Mouse (Mus musculus): Measurements from ENCODE around the gene Gm37240. TPM values are rescaled to one million over a fixed set of nuclear protein-coding genes. Genes with fewer than 3 reads are reported as not detected.

Gm37240 gene
- total RNA-seq, 2 experiments from 2014 or later = 0.27 to 1.1 TPM

DNA sequence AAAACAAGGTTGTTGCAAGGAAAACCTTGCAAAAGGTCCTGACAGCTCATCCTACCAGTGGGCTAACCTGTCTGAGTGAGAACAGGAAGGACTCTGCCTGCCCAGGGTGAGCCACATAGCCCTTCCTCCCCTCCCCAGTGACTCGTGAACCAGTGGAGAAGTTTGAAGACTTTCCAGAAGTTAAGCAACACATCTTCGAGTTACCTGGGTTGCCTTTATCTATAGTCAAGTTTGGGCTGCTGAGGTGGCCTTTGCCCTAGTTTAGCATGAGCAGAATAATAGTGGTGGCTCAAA is 252.2 kb downstream of the Gm37240 start:
- no peak for DNase-seq (ENCODE audit: extremely low spot score in 1 of 2, low spot score in 2 of 2)
- no peak overlapping the region for H3K4me3 ChIP-seq
- peak overlapping the region; percentile 54 for H3K27ac ChIP-seq
- TF ChIP-seq CTCF (IDR thresholded peaks at IDR 0.05) = no peak
- intact Hi-C loops (cut with DNase I) = loop anchor here (10.0 kb wide), 2 partner anchors 110 to 270 kb away; no protein-coding TSS in a partner anchor

DNA sequence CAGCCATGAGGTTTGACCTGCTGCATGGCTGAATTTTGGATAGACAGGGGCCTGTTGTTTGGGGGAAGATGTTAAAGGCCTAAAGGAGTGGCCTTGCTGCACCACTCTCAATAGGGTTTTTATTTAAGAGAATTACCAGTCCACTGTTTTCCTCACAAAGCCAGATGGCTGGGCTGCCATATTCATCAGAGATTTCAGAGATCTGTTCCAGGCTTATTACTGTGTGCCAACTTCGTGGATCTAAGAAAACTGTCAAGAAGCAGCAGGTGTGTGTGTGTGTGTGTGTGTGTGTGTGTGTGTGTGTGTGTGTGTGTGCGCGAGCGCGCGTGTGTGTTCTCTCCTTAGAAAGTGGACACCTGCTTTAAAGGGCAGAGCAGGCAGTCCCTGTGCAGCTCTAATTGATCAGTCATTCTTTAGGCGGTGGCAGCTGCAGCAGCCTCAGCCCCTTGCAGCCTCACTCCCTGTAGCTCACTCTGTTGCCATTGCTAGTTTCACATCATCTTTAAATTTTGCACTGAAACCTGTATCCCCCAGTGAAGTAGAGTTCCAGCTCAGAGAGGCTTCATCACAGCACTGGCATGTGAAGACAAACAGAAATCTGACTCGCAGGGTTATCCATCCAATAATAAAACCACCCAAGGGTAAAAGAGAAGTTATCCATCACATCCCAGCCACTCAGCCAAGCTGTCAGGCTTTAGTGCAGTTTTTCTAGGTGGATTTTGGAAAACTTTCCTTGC is 252.8 kb downstream of the Gm37240 start:
- Histone ChIP-seq H3K4me3 (no peak overlapping the region), H3K27ac (peak overlapping the region; percentile 54)
- no peak for DNase-seq (ENCODE audit: extremely low spot score in 1 of 2, low spot score in 2 of 2)
- no peak for TF ChIP-seq CTCF (IDR thresholded peaks at IDR 0.05)
- intact Hi-C loops (cut with DNase I) = loop anchor here (10.0 kb wide), 2 partner anchors 110 to 270 kb away; no protein-coding TSS in a partner anchor

GRCm38 (mm10) chr3:85633733-85634132 is 253.6 kb downstream of the Gm37240 start:
- DNase-seq (ENCODE audit: extremely low spot score in 1 of 2, low spot score in 2 of 2) = no peak
- intact Hi-C loops (cut with DNase I) = loop anchor here (10.0 kb wide), 2 partner anchors 109 to 269 kb away; no protein-coding TSS in a partner anchor
- no peak for TF ChIP-seq CTCF (IDR thresholded peaks at IDR 0.05)
- peak overlapping the region; percentile 16; the same call in 1 of the 2 replicates for H3K27ac ChIP-seq
- H3K4me3 ChIP-seq = no peak overlapping the region

GRCm38 (mm10) chr3:85629895-85630510 is 257.3 kb downstream of the Gm37240 start:
- DNase-seq (ENCODE audit: extremely low spot score in 1 of 2, low spot score in 2 of 2) = no peak
- intact Hi-C loops (cut with DNase I) = loop anchor here (10.0 kb wide), 2 partner anchors 105 to 265 kb away; no protein-coding TSS in a partner anchor
- TF ChIP-seq CTCF (IDR thresholded peaks at IDR 0.05) = no peak
- H3K27ac ChIP-seq = peak overlapping the region; percentile 71
- no peak overlapping the region for H3K4me3 ChIP-seq

GRCm38 (mm10) chr3:85619751-85620150 is 267.6 kb downstream of the Gm37240 start:
- intact Hi-C loops (cut with DNase I) = no loop called here
- no peak for TF ChIP-seq CTCF (IDR thresholded peaks at IDR 0.05)
- DNase-seq (ENCODE audit: extremely low spot score in 1 of 2, low spot score in 2 of 2) = no peak
- peak overlapping the region; percentile 70 for H3K27ac ChIP-seq
- no peak overlapping the region for H3K4me3 ChIP-seq

GRCm38 (mm10) chr3:85619345-85619744 is 268.0 kb downstream of the Gm37240 start:
- intact Hi-C loops (cut with DNase I) = no loop called here
- TF ChIP-seq CTCF (IDR thresholded peaks at IDR 0.05) = no peak
- Histone ChIP-seq H3K27ac (peak overlapping the region; percentile 70), H3K4me3 (no peak overlapping the region)
- DNase-seq (ENCODE audit: extremely low spot score in 1 of 2, low spot score in 2 of 2) = no peak

GRCm38 (mm10) chr3:85618885-85619284 is 268.4 kb downstream of the Gm37240 start:
- TF ChIP-seq CTCF (IDR thresholded peaks at IDR 0.05) = peak; percentile 48
- Histone ChIP-seq H3K4me3 (no peak overlapping the region), H3K27ac (peak overlapping the region; percentile 70)
- intact Hi-C loops (cut with DNase I) = no loop called here
- peak in 1 of 2 experiments; percentile 45 for DNase-seq (ENCODE audit: extremely low spot score in 1 of 2, low spot score in 2 of 2)

GRCm38 (mm10) chr3:85616389-85616788 is 270.9 kb downstream of the Gm37240 start:
- no peak overlapping the region for H3K27ac ChIP-seq
- TF ChIP-seq CTCF (IDR thresholded peaks at IDR 0.05) = no peak
- intact Hi-C loops (cut with DNase I) = no loop called here
- DNase-seq (ENCODE audit: extremely low spot score in 1 of 2, low spot score in 2 of 2) = no peak
- H3K4me3 ChIP-seq = no peak overlapping the region

- Histone ChIP-seq H3K4me3 (no peak overlapping the region), H3K27ac (0 out of 2 replicates have a peak overlapping the region, but pooled peaks have one; percentile 3)
- intact Hi-C loops (cut with DNase I) = no loop called here
- TF ChIP-seq CTCF (IDR thresholded peaks at IDR 0.05) = no peak
- DNase-seq (ENCODE audit: extremely low spot score in 1 of 2, low spot score in 2 of 2) = no peak
Measured at GRCm38 (mm10) chr3:85607753-85608152, 279.6 kb downstream of the Gm37240 start.

DNA sequence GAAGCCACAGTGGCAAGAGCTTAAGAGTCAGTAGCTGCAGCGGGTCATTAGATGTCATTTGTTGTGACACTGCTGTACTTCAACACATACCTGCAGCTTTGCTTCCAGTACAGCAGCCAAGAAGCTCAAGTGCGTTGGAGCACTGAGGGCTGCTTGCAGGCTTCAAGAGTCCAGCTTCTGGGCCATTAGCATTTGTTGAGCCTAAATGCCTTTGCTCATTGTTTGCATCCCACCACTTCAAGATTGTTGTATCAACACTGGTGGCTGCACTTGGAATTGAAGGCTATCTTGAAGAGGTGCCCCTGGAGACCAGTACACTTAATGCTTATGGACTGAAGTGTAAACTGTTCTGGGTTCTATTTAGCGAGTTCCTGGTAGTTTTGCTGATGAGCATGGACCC is 280.4 kb downstream of the Gm37240 start:
- TF ChIP-seq CTCF (IDR thresholded peaks at IDR 0.05) = no peak
- no peak for DNase-seq (ENCODE audit: extremely low spot score in 1 of 2, low spot score in 2 of 2)
- Histone ChIP-seq H3K27ac (no peak overlapping the region), H3K4me3 (no peak overlapping the region)
- intact Hi-C loops (cut with DNase I) = no loop called here

GRCm38 (mm10) chr3:85603811-85604210 is 283.5 kb downstream of the Gm37240 start:
- Histone ChIP-seq H3K27ac (no peak overlapping the region), H3K4me3 (no peak overlapping the region)
- no peak for TF ChIP-seq CTCF (IDR thresholded peaks at IDR 0.05)
- intact Hi-C loops (cut with DNase I) = no loop called here
- DNase-seq (ENCODE audit: extremely low spot score in 1 of 2, low spot score in 2 of 2) = no peak

- Histone ChIP-seq H3K4me3 (no peak overlapping the region), H3K27ac (no peak overlapping the region)
- intact Hi-C loops (cut with DNase I) = no loop called here
- DNase-seq (ENCODE audit: extremely low spot score in 1 of 2, low spot score in 2 of 2) = no peak
- no peak for TF ChIP-seq CTCF (IDR thresholded peaks at IDR 0.05)
Measured at GRCm38 (mm10) chr3:85601841-85602305, 285.4 kb downstream of the Gm37240 start.
